Mouse (Mus musculus) spleen, adult 2 months (tissue): ENCODE results near the gene Sdhd.

Experiments used
- CTCF ChIP-seq: fragments of 200-500 bp; IDR thresholded peaks from 2 replicates; pipeline ENCODE4 v1.5.1; 2011; ENCODE audit warnings: mild to moderate bottlenecking, inconsistent platforms; ENCODE audit not compliant: insufficient read depth, insufficient read length, insufficient replicate concordance; ENCODE audit errors: extremely low read depth
- POLR2A ChIP-seq: fragments of 200-500 bp; IDR thresholded peaks from 2 replicates; pipeline ENCODE4 v1.6.1; 2011; ENCODE audit warnings: low read depth, low read length, inconsistent platforms

DNA sequence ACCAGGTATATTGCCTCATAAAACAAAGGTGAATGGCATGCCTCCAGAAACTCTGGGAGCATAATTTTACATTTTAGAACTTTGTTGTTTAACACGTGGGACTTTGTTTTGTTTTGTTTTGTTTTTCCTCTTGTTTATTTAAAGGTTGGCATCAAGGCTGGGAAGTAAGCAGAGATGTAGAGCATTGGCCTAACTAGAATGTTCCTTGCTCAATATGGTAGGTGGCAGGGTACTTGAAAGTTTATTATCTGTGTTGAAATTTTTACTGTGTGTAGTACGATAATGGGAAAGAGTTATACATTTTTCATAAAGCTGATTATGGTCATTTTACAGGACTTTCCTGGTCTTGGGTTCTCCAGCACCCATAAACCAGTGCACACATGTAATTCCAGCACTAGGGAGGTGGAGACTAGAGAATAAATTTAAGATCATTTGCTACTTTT, 41.7 kb downstream of the Sdhd start:
- TF ChIP-seq POLR2A (no peak), CTCF (no peak)
